Mouse (Mus musculus) hindbrain, embryonic 14.5 days (tissue): Measurements from ENCODE around the gene Emp1. TPM values are rescaled to one million over a fixed set of nuclear protein-coding genes. Genes with fewer than 3 reads are reported as not detected.

Experiments
- ATAC-seq: fragments of 200-750 bp; cut with Nextera tagmentation; 2 replicates; pipeline ENCODE4 v1.8.0; 2017; ENCODE audit warnings: moderate number of reproducible peaks, mild to moderate bottlenecking, moderate TSS enrichment, moderate library complexity; ENCODE audit not compliant: low FRiP score
- DNase-seq: peaks from one replicate; pipeline ENCODE4 v3.0.0-alpha.2; 2015; ENCODE audit warnings: low spot score
- H3K27ac ChIP-seq: fragments of 300-500 bp; sonication (generic); 2 replicates; pipeline ENCODE4 v1.5.1; 2014; ENCODE audit warnings: mild to moderate bottlenecking, moderate library complexity
- H3K27me3 ChIP-seq: fragments of 300-500 bp; sonication (generic); 2 replicates; pipeline ENCODE4 v1.6.1; 2014; ENCODE audit warnings: mild to moderate bottlenecking, low read length, mixed read lengths; ENCODE audit not compliant: control insufficient read depth, insufficient read depth
- H3K36me3 ChIP-seq: fragments of 300-500 bp; sonication (generic); replicated peaks from 2 replicates; pipeline ENCODE4 v1.6.1; 2014; ENCODE audit not compliant: control insufficient read depth, insufficient read depth
- H3K4me1 ChIP-seq: fragments of 300-500 bp; sonication (generic); replicated peaks from 2 replicates; pipeline ENCODE4 v1.6.1; 2014; ENCODE audit warnings: antibody characterized with exemption, low read length, mixed read lengths; ENCODE audit not compliant: control insufficient read depth, insufficient read depth
- H3K4me2 ChIP-seq: fragments of 300-500 bp; sonication (generic); replicated peaks from 2 replicates; pipeline ENCODE4 v1.6.1; 2014; ENCODE audit warnings: mild to moderate bottlenecking, moderate library complexity
- H3K4me3 ChIP-seq: fragments of 300-500 bp; sonication (generic); replicated peaks from 2 replicates; pipeline ENCODE4 v1.5.1; 2014; ENCODE audit warnings: mild to moderate bottlenecking, low read length
- H3K9ac ChIP-seq: fragments of 300-500 bp; sonication (generic); 2 replicates; pipeline ENCODE4 v1.6.1; 2014
- H3K9me3 ChIP-seq: fragments of 300-500 bp; sonication (generic); 2 replicates; pipeline ENCODE4 v1.6.1; 2016; ENCODE audit warnings: low read length; ENCODE audit not compliant: control insufficient read depth
- WGBS: fragments of 180-500 bp; shearing (Covaris S2); extraction: QIAGEN DNeasy Blood & Tissue Kit; methylation state at CpG from one replicate; pipeline ENCODE4 v1.1.7; 2014; 5-methylcytosine and 5-hydroxymethylcytosine counted together
- polyA plus RNA-seq: library from polyadenylated mRNA; unstranded; fragments of >200 nt; fragmentation: Nextera tagmentation; extraction: Ambion mirVana; gene quantifications from 2 replicates; pipeline ENCODE4 v1.2.1, GENCODE M21; 2014

Gene Emp1
- polyA plus RNA-seq, 1 experiment from 2014 or later, result 4.9 TPM

GRCm38 (mm10) chr6:135373357-135373756 lies 11.0 kb downstream of the Emp1 start:
- Histone ChIP-seq H3K27ac (no peak overlapping the region), H3K27me3 (no peaks in the 10 kb centered on the region), H3K4me1 (peaks cover 8% of the 10 kb centered on the region), H3K36me3 (no peaks in the 10 kb centered on the region), H3K9me3 (no peaks in the 10 kb centered on the region), H3K4me2 (no peak overlapping the region), H3K4me3 (no peak overlapping the region), H3K9ac (no peak overlapping the region)
- ATAC-seq, result no peak
- no peak for DNase-seq
- 88% methylated on average over 8 of the region's 8 CpGs for WGBS

- H3K9me3 ChIP-seq, result no peaks in the 10 kb centered on the region
- DNase-seq (no peak), ATAC-seq (peak; percentile 69; the same call in 1 of the 2 replicates)
- 50% methylated on average over 5 of the region's 5 CpGs for WGBS
- no peak overlapping the region for H3K4me2 ChIP-seq
- no peaks in the 10 kb centered on the region for H3K36me3 ChIP-seq
- peaks cover 8% of the 10 kb centered on the region for H3K4me1 ChIP-seq
- H3K4me3 ChIP-seq, result no peak overlapping the region
- H3K27ac ChIP-seq, result peak overlapping the region; percentile 39; the same call in 1 of the 2 replicates
- H3K27me3 ChIP-seq, result no peaks in the 10 kb centered on the region
- no peak overlapping the region for H3K9ac ChIP-seq
Observed at GRCm38 (mm10) chr6:135375818-135376217, 13.5 kb downstream of the Emp1 start.

DNA sequence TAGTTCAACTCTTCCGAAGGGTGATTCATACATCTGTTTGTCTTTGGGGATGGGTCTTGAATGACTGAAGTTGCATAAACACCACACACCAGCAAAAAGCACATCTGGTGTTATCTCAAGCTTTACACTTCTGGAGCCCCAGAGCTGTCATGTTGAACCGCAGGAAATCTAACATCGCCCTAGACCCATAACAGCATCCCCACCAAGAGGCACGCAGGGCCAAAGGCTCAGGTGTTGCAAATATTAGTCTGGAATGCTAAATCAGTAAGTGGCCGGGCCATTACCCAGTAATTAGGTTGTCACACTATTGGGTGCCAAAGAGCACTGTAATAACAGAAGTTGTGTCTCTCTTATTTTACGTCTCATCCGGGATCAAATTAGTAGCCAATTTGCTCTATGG lies 13.9 kb downstream of the Emp1 start:
- WGBS, result 49% methylated on average over 7 of the region's 7 CpGs
- Histone ChIP-seq H3K36me3 (no peaks in the 10 kb centered on the region), H3K9me3 (no peaks in the 10 kb centered on the region), H3K27ac (peak overlapping the region; percentile 39; the same call in 1 of the 2 replicates), H3K9ac (no peak overlapping the region), H3K4me1 (peaks cover 8% of the 10 kb centered on the region), H3K4me2 (no peak overlapping the region), H3K4me3 (no peak overlapping the region), H3K27me3 (no peaks in the 10 kb centered on the region)
- ATAC-seq, result peak; percentile 49; the same call in 1 of the 2 replicates
- no peak for DNase-seq

- DNase-seq (peak; percentile 89), ATAC-seq (0 out of 2 replicates have a peak, but pooled peaks have one; percentile 41)
- no peaks in the 10 kb centered on the region for H3K36me3 ChIP-seq
- peaks cover 8% of the 10 kb centered on the region for H3K4me1 ChIP-seq
- H3K27me3 ChIP-seq, result no peaks in the 10 kb centered on the region
- no peak overlapping the region for H3K27ac ChIP-seq
- peak overlapping the region; percentile 15; the same call in 1 of the 2 replicates for H3K4me3 ChIP-seq
- 0 out of 2 replicates have a peak, but pooled peaks cover 2% of the 10 kb centered on the region for H3K9me3 ChIP-seq
- peak overlapping the region; percentile 55 for H3K4me2 ChIP-seq
- H3K9ac ChIP-seq, result no peak overlapping the region
- WGBS, result 22% methylated on average over 16 of the region's 16 CpGs
Observed at GRCm38 (mm10) chr6:135377583-135378319, 15.4 kb downstream of the Emp1 start.

DNA sequence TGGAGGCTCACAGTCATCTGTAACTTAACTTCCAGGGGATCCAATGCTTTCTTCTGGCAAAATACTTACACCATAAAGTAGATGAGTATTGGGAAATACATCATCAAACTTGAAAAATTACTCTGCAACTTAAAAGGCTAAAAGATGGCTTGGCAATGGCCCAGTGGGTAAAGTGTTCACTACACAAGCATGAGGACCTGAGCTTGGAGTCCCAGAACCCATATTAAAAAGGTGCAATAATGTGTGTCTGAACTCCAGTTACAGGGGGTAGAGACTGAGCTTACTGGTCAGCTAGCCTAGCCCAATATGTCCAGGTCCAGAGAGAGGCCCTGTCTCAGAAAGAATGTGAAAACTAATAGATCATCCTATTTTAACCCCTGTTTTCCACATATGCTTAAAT lies 21.6 kb downstream of the Emp1 start:
- 0 out of 2 replicates have a peak, but pooled peaks cover 4% of the 10 kb centered on the region for H3K9me3 ChIP-seq
- H3K27me3 ChIP-seq, result no peaks in the 10 kb centered on the region
- H3K27ac ChIP-seq, result no peak overlapping the region
- H3K36me3 ChIP-seq, result no peaks in the 10 kb centered on the region
- no peak overlapping the region for H3K4me3 ChIP-seq
- no peaks in the 10 kb centered on the region for H3K4me1 ChIP-seq
- no peak overlapping the region for H3K4me2 ChIP-seq
- DNase-seq, result no peak
- ATAC-seq, result no peak
- no peak overlapping the region for H3K9ac ChIP-seq

DNA sequence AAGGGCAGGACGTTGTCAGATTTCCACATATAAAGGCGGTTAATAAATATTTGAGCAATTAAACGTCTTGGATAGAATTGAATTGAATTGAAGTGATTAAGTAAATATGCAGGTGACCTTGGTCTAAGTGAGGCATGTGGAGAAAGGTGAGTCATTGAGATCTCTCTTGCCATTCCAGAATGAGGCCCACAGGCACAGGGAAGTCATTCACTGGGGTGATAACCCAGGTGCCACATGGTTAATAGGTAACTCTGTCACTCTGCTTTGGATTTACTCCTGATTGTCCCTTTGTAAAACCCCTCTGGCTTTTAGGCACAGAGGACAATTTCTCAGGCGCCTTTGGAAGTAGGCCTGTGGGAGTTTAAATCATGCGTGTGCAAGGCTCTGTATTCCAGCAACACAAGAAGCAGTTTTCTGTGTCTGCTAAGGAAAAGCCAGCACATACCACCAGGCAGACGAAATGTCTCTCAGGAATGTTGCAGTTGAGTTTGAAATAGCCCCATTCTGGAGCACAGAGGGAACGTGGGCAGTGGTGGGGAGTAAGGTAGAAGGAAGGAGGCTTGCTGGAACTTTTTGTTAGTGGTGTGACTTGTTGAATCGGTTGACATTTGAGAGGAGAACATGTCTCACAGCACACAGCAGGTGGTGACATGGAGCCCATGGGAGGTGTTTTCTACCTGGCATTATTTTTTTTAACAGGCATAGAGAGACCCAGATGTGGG lies 23.6 kb downstream of the Emp1 start:
- no peak for DNase-seq
- Histone ChIP-seq H3K9ac (no peak overlapping the region), H3K9me3 (0 out of 2 replicates have a peak, but pooled peaks cover 4% of the 10 kb centered on the region), H3K4me3 (no peak overlapping the region), H3K27ac (no peak overlapping the region), H3K27me3 (no peaks in the 10 kb centered on the region), H3K4me1 (no peaks in the 10 kb centered on the region), H3K36me3 (no peaks in the 10 kb centered on the region), H3K4me2 (no peak overlapping the region)
- ATAC-seq, result no peak
- 82% methylated on average over 8 of the region's 8 CpGs for WGBS

- DNase-seq, result no peak
- Histone ChIP-seq H3K4me3 (no peak overlapping the region), H3K27ac (no peak overlapping the region), H3K36me3 (no peaks in the 10 kb centered on the region), H3K27me3 (no peaks in the 10 kb centered on the region), H3K9ac (no peak overlapping the region), H3K4me2 (no peak overlapping the region), H3K4me1 (no peaks in the 10 kb centered on the region), H3K9me3 (0 out of 2 replicates have a peak, but pooled peaks cover 2% of the 10 kb centered on the region)
- WGBS, result 84% methylated on average over 1 of the region's 1 CpGs
- no peak for ATAC-seq
Observed at GRCm38 (mm10) chr6:135387653-135388052, 25.3 kb downstream of the Emp1 start.

- H3K4me1 ChIP-seq, result no peaks in the 10 kb centered on the region
- H3K27ac ChIP-seq, result no peak overlapping the region
- H3K4me3 ChIP-seq, result no peak overlapping the region
- no peaks in the 10 kb centered on the region for H3K9me3 ChIP-seq
- no peaks in the 10 kb centered on the region for H3K27me3 ChIP-seq
- DNase-seq (no peak), ATAC-seq (no peak)
- WGBS, result 83% methylated on average over 8 of the region's 8 CpGs
- H3K36me3 ChIP-seq, result no peaks in the 10 kb centered on the region
- H3K9ac ChIP-seq, result no peak overlapping the region
- H3K4me2 ChIP-seq, result no peak overlapping the region
Observed at GRCm38 (mm10) chr6:135388711-135389110, 26.4 kb downstream of the Emp1 start.

- ATAC-seq (no peak), DNase-seq (no peak)
- H3K9ac ChIP-seq, result no peak overlapping the region
- no peaks in the 10 kb centered on the region for H3K36me3 ChIP-seq
- H3K9me3 ChIP-seq, result no peaks in the 10 kb centered on the region
- WGBS, result 71% methylated on average over 3 of the region's 3 CpGs
- H3K4me1 ChIP-seq, result no peaks in the 10 kb centered on the region
- H3K27me3 ChIP-seq, result no peaks in the 10 kb centered on the region
- H3K4me3 ChIP-seq, result no peak overlapping the region
- no peak overlapping the region for H3K27ac ChIP-seq
- H3K4me2 ChIP-seq, result no peak overlapping the region
Observed at GRCm38 (mm10) chr6:135390398-135390797, 28.1 kb downstream of the Emp1 start.
